Mouse (Mus musculus) mouse trophoblast stem cell (cell line): ENCODE measurements around the gene Macrod2.
"Not testable (repeated sequence)": the region's sequence is repeated elsewhere in the genome, so short reads cannot be mapped to it uniquely, and the experiment has no call there.

Source experiments
- in situ Hi-C, 2 experiments: fragments of 300-500 bp; cut with MseI, MboI; formaldehyde crosslinking; loops; 2 replicates in 1 of 2; 3 replicates in 1 of 2; pipeline ENCODE4 v1.15.1; 2025

The Macrod2 gene

GRCm38 (mm10) chr2:140698585-140698984 lies 303.5 kb downstream of the Macrod2 start:
- in situ Hi-C loops = no loop called here

- in situ Hi-C loops = no loop called here
These were observed 308.3 kb downstream of the Macrod2 start for GRCm38 (mm10) chr2:140703377-140703776.

- in situ Hi-C loops = no loop called here
These were observed 309.0 kb downstream of the Macrod2 start for GRCm38 (mm10) chr2:140704146-140704545.

GRCm38 (mm10) chr2:140705278-140705677 lies 310.2 kb downstream of the Macrod2 start:
- in situ Hi-C loops = no loop called here

DNA sequence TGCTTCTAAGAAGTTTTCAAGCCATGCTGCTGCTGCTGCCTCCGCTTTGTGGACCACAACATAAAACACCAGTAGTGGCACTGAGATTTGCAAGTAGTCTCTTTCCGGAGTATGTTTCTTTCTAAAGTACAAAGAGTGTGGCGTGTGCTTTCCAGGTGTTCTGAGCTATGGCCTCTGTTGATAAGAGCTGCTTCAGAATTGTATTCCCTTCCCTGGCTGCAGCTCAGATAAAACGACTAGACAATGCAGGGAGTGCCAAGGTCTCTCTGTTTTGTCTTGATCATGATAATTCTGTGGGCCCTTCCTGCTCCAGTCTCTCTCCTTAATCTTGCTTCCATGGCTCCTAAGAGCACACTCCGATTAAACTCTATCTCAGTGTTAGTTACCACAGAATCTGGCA lies 312.4 kb downstream of the Macrod2 start:
- in situ Hi-C loops = no loop called here

DNA sequence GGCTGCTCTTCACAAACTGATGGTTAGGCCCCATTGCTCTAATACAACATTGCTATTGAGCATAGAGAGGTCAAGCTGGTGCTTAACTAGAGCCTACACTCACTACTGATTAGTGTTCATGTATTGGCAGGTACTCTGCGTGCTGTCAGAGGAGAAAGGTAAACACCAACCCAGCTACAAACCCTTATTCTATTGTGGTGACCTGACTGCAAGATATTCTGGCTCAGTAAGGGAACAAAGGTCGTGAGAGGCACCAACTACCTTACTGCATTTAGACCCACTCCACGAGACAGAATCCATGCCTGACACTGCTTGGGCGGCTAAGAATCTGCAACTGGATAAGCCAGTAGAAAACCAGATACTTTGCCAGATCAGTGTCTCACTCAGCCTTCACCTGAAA lies 320.7 kb downstream of the Macrod2 start:
- in situ Hi-C loops = no loop called here

- in situ Hi-C loops = no loop called here
These were observed 322.3 kb downstream of the Macrod2 start for GRCm38 (mm10) chr2:140717407-140717806.

DNA sequence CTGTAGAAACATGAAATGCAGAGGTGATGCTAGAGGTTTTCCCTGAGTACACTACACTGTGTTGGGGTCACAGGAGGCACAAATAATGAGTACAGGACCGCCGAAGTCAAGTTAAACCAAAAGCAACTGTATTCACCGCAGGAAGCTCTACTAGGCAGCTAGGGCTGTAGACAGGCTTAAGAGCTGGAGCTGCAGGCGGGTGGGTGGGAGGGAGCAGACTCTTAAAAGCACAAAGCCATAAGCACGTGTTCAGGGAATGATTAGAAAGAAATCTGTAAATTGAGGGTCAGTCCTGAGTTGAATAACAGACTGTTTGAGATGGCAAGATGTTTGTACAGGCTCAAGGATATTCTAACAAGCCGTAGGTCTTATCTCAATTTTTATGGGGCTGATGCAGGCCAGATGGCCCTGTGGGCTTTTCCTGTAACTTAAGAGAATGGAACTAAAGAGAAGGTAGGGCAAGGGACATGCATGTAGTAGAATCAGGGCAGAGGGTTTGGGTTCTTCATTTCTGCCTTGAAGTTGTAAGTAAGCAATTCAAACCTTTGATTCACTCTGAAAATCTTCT lies 337.6 kb downstream of the Macrod2 start:
- in situ Hi-C loops = no loop called here

- in situ Hi-C loops = no loop called here
These were observed 345.4 kb downstream of the Macrod2 start for GRCm38 (mm10) chr2:140740511-140740910.

DNA sequence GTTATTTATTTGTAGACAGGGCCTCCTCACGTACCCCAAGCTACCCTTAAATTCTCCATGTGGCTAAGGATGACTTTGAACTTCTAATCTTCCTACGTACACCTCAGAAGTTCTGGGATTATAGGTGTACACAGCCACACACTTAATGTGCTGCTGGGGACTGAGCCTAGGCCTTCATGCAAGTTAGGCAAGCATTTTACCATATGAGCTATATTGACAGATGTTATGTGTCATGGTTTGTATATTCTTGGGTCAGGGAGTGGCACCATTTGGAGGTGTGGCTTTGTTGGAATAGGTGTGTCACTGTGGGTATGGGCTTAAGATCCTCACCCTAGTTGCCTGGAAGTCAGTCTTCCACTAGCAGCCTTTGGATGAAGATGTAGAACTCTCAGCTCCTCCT lies 347.8 kb downstream of the Macrod2 start:
- in situ Hi-C loops = not testable (repeated sequence)

DNA sequence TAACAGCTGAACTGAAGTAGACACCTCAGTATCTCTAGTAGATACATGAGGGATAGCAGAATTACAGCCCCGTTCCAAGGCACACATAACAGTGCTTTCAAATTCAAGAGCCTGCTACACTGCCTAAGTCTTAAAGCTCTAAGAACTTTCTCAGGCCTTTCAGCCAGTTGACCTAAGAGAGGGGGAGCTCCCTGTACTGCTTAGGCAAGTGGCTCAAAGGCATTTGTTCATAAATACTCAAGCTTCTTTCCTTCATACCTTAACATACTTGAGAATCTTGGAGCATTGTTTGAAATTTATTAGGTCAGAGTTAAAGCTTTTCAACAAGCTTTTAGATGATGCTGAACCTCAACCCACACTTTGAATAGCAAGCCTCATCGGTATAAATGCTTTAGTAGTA lies 363.8 kb downstream of the Macrod2 start:
- in situ Hi-C loops = no loop called here

GRCm38 (mm10) chr2:140759732-140760131 lies 364.6 kb downstream of the Macrod2 start:
- in situ Hi-C loops = no loop called here

DNA sequence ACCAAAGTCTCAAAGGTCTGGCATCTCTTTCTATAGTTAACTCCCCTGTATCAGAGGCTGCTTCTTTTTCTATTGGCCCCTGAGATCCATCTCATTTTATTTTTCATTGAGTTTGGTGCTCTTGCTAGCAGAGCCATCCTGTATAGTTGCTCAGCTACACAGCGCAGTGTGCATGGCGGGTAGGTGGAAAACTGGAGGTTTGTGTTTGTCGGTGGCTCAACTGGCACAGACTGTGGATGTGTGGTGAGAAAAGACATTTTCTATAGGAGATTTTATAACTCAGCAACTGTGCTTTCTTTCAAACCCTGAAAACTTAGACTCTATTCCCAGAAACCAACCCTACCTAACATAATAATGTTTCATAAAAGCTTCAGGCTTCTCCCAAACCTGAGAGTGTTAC lies 365.0 kb downstream of the Macrod2 start:
- in situ Hi-C loops = no loop called here

GRCm38 (mm10) chr2:140763076-140763891 lies 368.2 kb downstream of the Macrod2 start:
- in situ Hi-C loops = no loop called here

- in situ Hi-C loops = no loop called here
These were observed 374.4 kb downstream of the Macrod2 start for GRCm38 (mm10) chr2:140769473-140769872.

DNA sequence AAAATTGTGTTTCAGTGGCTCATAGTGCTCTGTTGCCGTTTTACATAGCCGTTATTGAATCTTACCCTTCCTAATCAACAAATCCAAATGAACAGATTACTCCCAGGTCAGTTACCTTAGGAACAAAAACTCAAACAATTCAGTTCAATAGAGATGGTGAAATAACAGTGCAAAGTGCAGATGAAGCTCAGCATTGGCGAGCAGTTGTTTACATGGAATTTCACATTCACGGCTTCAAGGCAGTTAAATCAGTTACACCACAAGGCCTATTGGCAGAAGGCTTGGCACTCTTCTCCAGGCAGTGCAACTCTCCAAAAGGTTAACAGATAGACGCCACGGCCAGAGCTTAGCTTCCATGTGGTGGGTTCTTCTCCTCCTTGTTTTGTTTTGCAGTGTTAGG lies 377.7 kb downstream of the Macrod2 start:
- in situ Hi-C loops = no loop called here

DNA sequence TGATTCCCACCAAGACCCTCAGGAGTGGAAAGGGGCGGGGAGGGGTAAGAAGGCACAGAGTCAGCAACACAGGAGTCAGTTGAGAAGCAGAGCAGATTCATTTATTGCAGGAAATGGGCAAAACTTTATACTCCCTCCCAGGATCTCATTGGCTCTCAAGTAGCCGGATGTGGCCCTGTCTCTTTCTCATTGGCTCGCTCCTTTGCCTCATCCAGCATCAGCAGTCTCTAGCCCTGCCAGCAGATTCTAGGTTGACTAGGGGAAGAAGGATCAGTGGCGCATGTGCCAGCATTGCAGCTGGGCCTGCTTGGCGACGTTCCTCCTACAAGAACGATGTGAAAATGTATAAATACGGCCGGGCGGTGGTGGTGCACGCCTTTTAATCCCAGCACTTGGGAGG lies 378.3 kb downstream of the Macrod2 start:
- in situ Hi-C loops = no loop called here

GRCm38 (mm10) chr2:140774808-140775370 lies 379.8 kb downstream of the Macrod2 start:
- in situ Hi-C loops = no loop called here

DNA sequence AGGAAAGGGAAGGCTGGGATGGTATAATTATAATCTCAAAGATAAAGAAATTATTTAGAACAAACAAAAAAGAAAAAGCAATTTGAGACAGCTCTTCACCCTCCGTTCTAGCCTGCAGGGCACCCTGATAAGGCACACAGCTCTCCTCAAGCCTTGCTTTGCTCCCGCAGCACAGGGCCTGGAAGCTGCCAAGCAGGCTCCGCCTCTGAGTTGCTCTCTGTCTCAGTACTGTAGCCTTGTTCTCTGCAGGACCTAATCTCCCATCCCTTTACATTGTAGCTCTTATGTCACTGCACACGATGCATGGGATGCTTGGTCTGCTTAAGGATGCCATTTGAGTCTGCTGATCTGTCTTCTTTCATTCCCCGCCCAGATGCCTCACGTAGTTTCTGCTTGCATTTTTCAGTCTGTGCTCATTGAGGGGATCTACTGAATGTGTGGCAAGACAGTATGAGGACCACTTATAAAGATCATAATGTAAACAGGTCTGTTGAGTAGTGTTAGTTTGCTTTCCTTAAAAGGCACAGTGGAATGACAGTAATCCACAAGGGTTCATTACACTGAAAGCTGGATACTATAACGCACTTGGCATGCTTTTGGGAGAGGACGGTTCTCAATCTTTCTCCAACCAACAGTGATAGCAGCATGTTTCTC lies 380.5 kb downstream of the Macrod2 start:
- in situ Hi-C loops = no loop called here

DNA sequence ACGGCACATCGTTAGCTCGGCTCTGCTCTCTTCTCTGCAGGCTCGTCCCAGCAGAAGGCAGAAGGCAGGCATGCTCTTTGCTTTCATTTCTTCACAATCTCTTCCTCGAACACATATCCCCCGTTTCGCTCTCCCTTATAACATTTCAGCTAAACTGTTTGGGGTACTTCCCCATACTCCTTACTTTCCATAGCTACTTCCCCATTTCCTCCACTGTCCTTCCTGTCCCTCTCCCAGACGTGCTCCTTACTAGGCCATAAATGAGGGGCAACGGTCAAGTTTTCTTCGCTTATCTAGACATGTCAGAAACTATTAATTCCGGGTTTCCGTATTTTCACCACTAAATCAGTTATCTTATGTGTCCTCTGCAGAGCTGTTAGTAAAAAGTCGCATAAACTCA lies 383.1 kb downstream of the Macrod2 start:
- in situ Hi-C loops = no loop called here

GRCm38 (mm10) chr2:140783041-140783440 lies 387.9 kb downstream of the Macrod2 start:
- in situ Hi-C loops = no loop called here

DNA sequence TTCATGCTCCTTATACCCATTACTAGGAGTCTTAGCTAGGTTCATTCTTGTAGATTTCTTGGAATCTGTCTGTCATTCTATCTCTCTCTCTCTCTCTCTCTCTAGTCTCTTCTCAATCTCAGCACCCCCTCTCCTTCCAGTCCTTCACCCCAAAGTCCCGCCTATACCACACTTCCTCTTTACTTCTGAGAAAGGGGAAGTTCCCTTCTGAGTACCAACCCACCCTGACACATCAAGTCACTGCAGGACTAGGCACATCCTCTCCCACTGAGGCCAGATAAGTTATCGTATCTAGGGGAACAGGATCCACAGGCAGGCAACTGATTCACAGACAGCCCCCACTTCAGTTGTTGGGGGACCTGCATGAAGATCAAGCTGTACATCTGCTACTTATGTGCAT lies 389.5 kb downstream of the Macrod2 start:
- in situ Hi-C loops = no loop called here

GRCm38 (mm10) chr2:140790363-140790762 lies 395.3 kb downstream of the Macrod2 start:
- in situ Hi-C loops = no loop called here
